Mouse (Mus musculus) intestine, embryonic 14.5 days (tissue): ENCODE measurements at regions not wholly inside any gene's neighbourhood (a gene's known extent, or its start where the extent isn't known, plus 50 kb on each side); places are given as distances from the start of the nearest gene placed in this dataset.

Source experiments
- ATAC-seq: fragments of 200-750 bp; cut with Nextera tagmentation; replicated peaks from 2 replicates; pipeline ENCODE4 v1.8.0; 2017; ENCODE audit warnings: low read depth, moderate number of reproducible peaks, moderate TSS enrichment, moderate library complexity; ENCODE audit not compliant: low FRiP score, low TSS enrichment
- DNase-seq: peaks from one replicate; pipeline ENCODE4 v3.0.0-alpha.2; 2018; ENCODE audit warnings: low spot score
- H3K27ac ChIP-seq: fragments of 300-500 bp; sonication (generic); 2 replicates; pipeline ENCODE4 v1.5.1; 2014; ENCODE audit warnings: low read depth, mild to moderate bottlenecking, control low read depth
- H3K27me3 ChIP-seq: fragments of 300-500 bp; sonication (generic); replicated peaks from 2 replicates; pipeline ENCODE4 v1.6.1; 2014; ENCODE audit warnings: low read length, control low read depth; ENCODE audit not compliant: control insufficient read depth, insufficient read depth
- H3K36me3 ChIP-seq: fragments of 300-500 bp; sonication (generic); 2 replicates; pipeline ENCODE4 v1.6.1; 2014; ENCODE audit warnings: low read length, control low read depth; ENCODE audit not compliant: control insufficient read depth, insufficient read depth
- H3K4me1 ChIP-seq: fragments of 300-500 bp; sonication (generic); replicated peaks from 2 replicates; pipeline ENCODE4 v1.6.1; 2014; ENCODE audit warnings: low read length, control low read depth, mixed read lengths; ENCODE audit not compliant: control insufficient read depth, insufficient read depth
- H3K4me2 ChIP-seq: fragments of 300-500 bp; sonication (generic); 2 replicates; pipeline ENCODE4 v1.6.1; 2014; ENCODE audit warnings: low read length
- H3K4me3 ChIP-seq: fragments of 300-500 bp; sonication (generic); 2 replicates; pipeline ENCODE4 v1.5.1; 2014; ENCODE audit warnings: low read depth, low read length, control low read depth, mixed read lengths
- H3K9ac ChIP-seq: fragments of 300-500 bp; sonication (generic); 2 replicates; pipeline ENCODE4 v1.6.1; 2014; ENCODE audit warnings: mild to moderate bottlenecking, low read length
- H3K9me3 ChIP-seq: fragments of 300-500 bp; sonication (generic); 2 replicates; pipeline ENCODE4 v1.6.1; 2016; ENCODE audit warnings: low read length, control low read depth; ENCODE audit not compliant: control insufficient read depth
- WGBS: fragments of 180-500 bp; shearing (Covaris S2); extraction: QIAGEN DNeasy Blood & Tissue Kit; methylation state at CpG from one replicate; pipeline ENCODE4 v1.1.7; 2014; 5-methylcytosine and 5-hydroxymethylcytosine counted together

DNA sequence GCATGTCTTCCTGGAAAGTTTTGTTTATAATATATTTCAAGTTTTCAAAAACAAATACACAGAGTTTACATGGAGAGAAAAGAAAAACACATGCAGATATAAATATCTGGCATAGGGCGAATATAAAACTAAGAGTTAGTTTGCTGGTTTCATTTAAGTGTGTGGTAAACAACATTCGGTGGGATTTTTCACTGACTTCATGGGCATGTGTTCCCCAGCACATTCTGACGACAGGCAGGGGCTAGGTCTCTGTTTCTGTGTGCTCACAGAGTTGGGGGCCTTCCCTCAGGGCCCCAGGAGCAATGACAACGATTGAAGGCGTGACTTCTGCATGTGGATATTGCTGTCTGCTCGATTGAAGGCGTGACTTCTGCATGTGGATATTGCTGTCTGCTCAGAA lies 193.3 kb upstream of the Npvf start:
- Histone ChIP-seq H3K4me1 (0 out of 2 replicates have a peak, but pooled peaks cover 4% of the 10 kb centered on the region), H3K4me2 (no peak overlapping the region), H3K36me3 (no peaks in the 10 kb centered on the region), H3K9ac (no peak overlapping the region), H3K27me3 (no peaks in the 10 kb centered on the region), H3K9me3 (no peaks in the 10 kb centered on the region), H3K4me3 (no peak overlapping the region), H3K27ac (no peak overlapping the region)
- DNase-seq (no peak), ATAC-seq (no peak)
- WGBS, result 69% methylated on average over 7 of the region's 7 CpGs

GRCm38 (mm10) chr6:50859162-50859561 lies 204.9 kb upstream of the Npvf start:
- H3K4me3 ChIP-seq, result no peak overlapping the region
- H3K9ac ChIP-seq, result no peak overlapping the region
- 80% methylated on average over 4 of the region's 4 CpGs for WGBS
- no peak overlapping the region for H3K4me2 ChIP-seq
- H3K27me3 ChIP-seq, result no peaks in the 10 kb centered on the region
- DNase-seq, result no peak
- no peak for ATAC-seq
- no peaks in the 10 kb centered on the region for H3K4me1 ChIP-seq
- H3K27ac ChIP-seq, result no peak overlapping the region
- no peaks in the 10 kb centered on the region for H3K9me3 ChIP-seq
- H3K36me3 ChIP-seq, result no peaks in the 10 kb centered on the region

- Histone ChIP-seq H3K4me3 (no peak overlapping the region), H3K9ac (no peak overlapping the region), H3K9me3 (no peaks in the 10 kb centered on the region), H3K36me3 (no peaks in the 10 kb centered on the region), H3K4me2 (no peak overlapping the region), H3K27me3 (no peaks in the 10 kb centered on the region), H3K27ac (no peak overlapping the region), H3K4me1 (no peaks in the 10 kb centered on the region)
- ATAC-seq, result no peak
- no peak for DNase-seq
- 58% methylated on average over 5 of the region's 5 CpGs for WGBS
Measured at GRCm38 (mm10) chr6:50877991-50878390, 223.8 kb upstream of the Npvf start.

DNA sequence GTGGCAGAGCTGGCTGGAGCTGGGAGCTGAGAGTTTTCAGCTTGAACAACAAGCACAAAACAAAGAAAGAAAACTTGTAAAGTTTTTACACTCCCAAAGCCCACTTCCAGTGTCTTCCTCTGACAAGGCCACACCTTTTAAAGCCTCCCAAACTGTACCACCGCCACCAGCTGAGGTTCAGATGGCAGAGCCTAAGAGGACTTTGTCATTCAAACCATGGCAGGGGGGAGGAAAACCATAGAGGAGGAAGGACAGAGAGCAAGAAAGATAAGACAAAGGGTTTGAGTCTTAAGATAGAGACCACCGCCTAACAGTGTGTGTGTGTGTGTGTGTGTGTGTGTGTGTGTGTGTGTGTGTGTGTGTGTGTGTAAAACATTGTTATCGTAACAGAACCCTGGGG lies 228.1 kb upstream of the Npvf start:
- Histone ChIP-seq H3K27me3 (no peaks in the 10 kb centered on the region), H3K9me3 (no peaks in the 10 kb centered on the region)

DNA sequence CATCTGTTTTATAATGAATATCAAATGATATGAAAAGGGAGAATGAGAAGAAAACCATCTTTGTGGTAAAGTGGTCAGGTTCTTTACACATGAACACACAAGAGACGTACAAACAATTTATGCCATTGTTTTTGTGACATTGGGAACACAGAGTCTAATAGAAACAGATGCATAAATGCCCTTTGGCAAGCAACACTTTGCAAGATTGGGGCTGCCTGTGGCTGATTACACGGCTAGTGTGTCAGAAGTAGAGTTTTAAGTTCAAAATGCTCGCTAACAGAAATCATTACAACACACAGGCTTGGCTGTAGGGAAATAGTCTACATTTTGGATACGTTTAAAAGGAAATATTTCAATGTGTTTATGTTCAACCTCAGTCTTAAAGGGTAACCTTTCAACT lies 228.5 kb upstream of the Npvf start:
- ATAC-seq, result no peak
- H3K4me3 ChIP-seq, result no peak overlapping the region
- no peaks in the 10 kb centered on the region for H3K4me1 ChIP-seq
- no peak overlapping the region for H3K4me2 ChIP-seq
- H3K27ac ChIP-seq, result no peak overlapping the region
- H3K9me3 ChIP-seq, result no peaks in the 10 kb centered on the region
- DNase-seq, result no peak
- no peak overlapping the region for H3K9ac ChIP-seq
- 61% methylated on average over 4 of the region's 4 CpGs for WGBS
- H3K27me3 ChIP-seq, result no peaks in the 10 kb centered on the region
- H3K36me3 ChIP-seq, result no peaks in the 10 kb centered on the region

More for the DNA sequence above, 228.1 kb upstream of the Npvf start:
- Histone ChIP-seq H3K4me1 (no peaks in the 10 kb centered on the region), H3K27ac (no peak overlapping the region), H3K36me3 (no peaks in the 10 kb centered on the region), H3K4me2 (no peak overlapping the region), H3K4me3 (no peak overlapping the region), H3K9ac (no peak overlapping the region)
- WGBS, result 77% methylated on average over 3 of the region's 3 CpGs
- DNase-seq (no peak), ATAC-seq (no peak)

GRCm38 (mm10) chr6:50885031-50885430 lies 230.8 kb upstream of the Npvf start:
- Histone ChIP-seq H3K27ac (no peak overlapping the region), H3K4me3 (no peak overlapping the region), H3K36me3 (no peaks in the 10 kb centered on the region), H3K4me2 (no peak overlapping the region), H3K4me1 (no peaks in the 10 kb centered on the region), H3K9me3 (no peaks in the 10 kb centered on the region), H3K9ac (no peak overlapping the region), H3K27me3 (no peaks in the 10 kb centered on the region)
- WGBS, result 95% methylated on average over 4 of the region's 4 CpGs
- ATAC-seq, result no peak
- no peak for DNase-seq

GRCm38 (mm10) chr6:50885771-50886360 lies 231.6 kb upstream of the Npvf start:
- H3K9ac ChIP-seq, result no peak overlapping the region
- H3K27ac ChIP-seq, result no peak overlapping the region
- 87% methylated on average over 8 of the region's 8 CpGs for WGBS
- H3K4me2 ChIP-seq, result no peak overlapping the region
- DNase-seq (no peak), ATAC-seq (no peak)
- H3K27me3 ChIP-seq, result no peaks in the 10 kb centered on the region
- H3K4me1 ChIP-seq, result peaks cover 8% of the 10 kb centered on the region
- H3K9me3 ChIP-seq, result no peaks in the 10 kb centered on the region
- H3K4me3 ChIP-seq, result no peak overlapping the region
- no peaks in the 10 kb centered on the region for H3K36me3 ChIP-seq

DNA sequence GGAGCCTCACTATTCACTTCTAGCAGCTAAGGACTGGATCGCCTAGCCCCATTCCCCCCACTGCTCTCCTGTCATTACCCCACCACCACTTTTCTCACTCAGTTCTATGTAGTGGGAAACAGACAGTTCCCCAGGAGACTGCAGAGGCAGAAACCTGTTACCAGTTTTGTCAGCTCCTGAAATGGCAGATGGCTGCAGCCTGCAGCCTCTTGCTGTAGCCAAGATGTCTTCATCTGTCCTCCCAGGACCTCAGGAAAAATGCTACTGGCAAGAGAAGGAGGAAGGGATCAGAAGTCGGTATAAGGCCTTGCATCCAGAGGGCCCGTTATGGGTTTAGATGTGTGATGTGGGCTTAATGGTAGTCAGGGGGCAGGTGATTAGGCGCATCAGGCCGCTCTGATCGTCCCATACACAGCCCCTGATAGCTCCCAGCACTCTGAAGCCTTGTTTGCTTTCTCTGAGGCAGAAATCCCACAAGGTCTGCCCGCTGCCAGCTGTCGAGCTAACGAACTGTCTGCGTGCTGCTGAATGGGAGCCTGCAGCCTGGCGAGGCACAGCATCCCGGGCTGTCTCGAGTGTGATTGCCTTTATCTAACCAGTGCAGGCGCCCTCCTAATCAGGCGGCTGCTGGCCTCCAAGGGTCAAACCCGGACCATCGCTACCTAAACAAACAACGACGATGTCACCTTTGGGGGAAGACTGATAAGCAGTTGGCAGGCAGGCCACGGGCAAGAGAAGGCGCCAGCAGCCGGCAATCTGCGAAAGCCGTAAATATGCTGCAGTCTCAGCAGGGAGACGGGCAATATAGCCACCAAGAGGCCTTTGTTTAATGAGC lies 236.3 kb upstream of the Npvf start:
- H3K4me1 ChIP-seq, result peaks cover 15% of the 10 kb centered on the region
- DNase-seq, result peak; percentile 76
- 0 out of 2 replicates have a peak, but pooled peaks have one; percentile 40 for ATAC-seq
- WGBS, result 16% methylated on average over 25 of the region's 25 CpGs
- H3K27ac ChIP-seq, result peak overlapping the region; percentile 29; the same call in 1 of the 2 replicates
- no peaks in the 10 kb centered on the region for H3K9me3 ChIP-seq
- no peak overlapping the region for H3K4me3 ChIP-seq
- H3K4me2 ChIP-seq, result peak overlapping the region; percentile 37
- H3K36me3 ChIP-seq, result no peaks in the 10 kb centered on the region
- 0 out of 2 replicates have a peak overlapping the region, but pooled peaks have one; percentile 7 for H3K9ac ChIP-seq
- H3K27me3 ChIP-seq, result no peaks in the 10 kb centered on the region

GRCm38 (mm10) chr6:50891205-50891526 lies 236.9 kb upstream of the Npvf start:
- H3K9me3 ChIP-seq, result no peaks in the 10 kb centered on the region
- DNase-seq, result no peak
- H3K4me1 ChIP-seq, result peaks cover 15% of the 10 kb centered on the region
- H3K9ac ChIP-seq, result no peak overlapping the region
- no peak for ATAC-seq
- no peaks in the 10 kb centered on the region for H3K36me3 ChIP-seq
- 47% methylated on average over 3 of the region's 3 CpGs for WGBS
- peak overlapping the region; percentile 37 for H3K4me2 ChIP-seq
- no peaks in the 10 kb centered on the region for H3K27me3 ChIP-seq
- H3K27ac ChIP-seq, result peak overlapping the region; percentile 29; the same call in 1 of the 2 replicates
- H3K4me3 ChIP-seq, result no peak overlapping the region
